Mouse (Mus musculus) neural tube, embryonic 12.5 days (tissue): Measurements from ENCODE around the gene Prdx5. TPM values are rescaled to one million over a fixed set of nuclear protein-coding genes. Genes with fewer than 3 reads are reported as not detected.
A peak's percentile ranks its signal among the peaks of the same experiment; 100 is the strongest.

Source experiments
- ATAC-seq: fragments of 200-750 bp; cut with Nextera tagmentation; 2 replicates; pipeline ENCODE4 v1.8.0; 2017; ENCODE audit warnings: low read depth, mild to moderate bottlenecking, moderate TSS enrichment, moderate library complexity; ENCODE audit not compliant: low FRiP score
- H3K27ac ChIP-seq: fragments of 300-500 bp; sonication (generic); 2 replicates; pipeline ENCODE4 v1.5.1; 2016
- H3K27me3 ChIP-seq: fragments of 300-500 bp; sonication (generic); replicated peaks from 2 replicates; pipeline ENCODE4 v1.6.1; 2016; ENCODE audit warnings: mild to moderate bottlenecking
- H3K36me3 ChIP-seq: fragments of 300-500 bp; sonication (generic); 2 replicates; pipeline ENCODE4 v1.6.1; 2016; ENCODE audit warnings: mild to moderate bottlenecking
- H3K4me1 ChIP-seq: fragments of 300-500 bp; sonication (generic); 2 replicates; pipeline ENCODE4 v1.6.1; 2016
- H3K4me2 ChIP-seq: fragments of 300-500 bp; sonication (generic); replicated peaks from 2 replicates; pipeline ENCODE4 v1.6.1; 2016; ENCODE audit warnings: mild to moderate bottlenecking
- H3K4me3 ChIP-seq: fragments of 300-500 bp; sonication (generic); 2 replicates; pipeline ENCODE4 v1.5.1; 2016
- H3K9ac ChIP-seq: fragments of 300-500 bp; sonication (generic); 2 replicates; pipeline ENCODE4 v1.6.1; 2016; ENCODE audit warnings: mild to moderate bottlenecking
- H3K9me3 ChIP-seq: fragments of 300-500 bp; sonication (generic); 2 replicates; pipeline ENCODE4 v1.6.1; 2016; ENCODE audit warnings: mild to moderate bottlenecking
- WGBS: fragments of 180-500 bp; shearing (Covaris S2); methylation state at CpG from one replicate; pipeline ENCODE4 v1.1.7; 2016; 5-methylcytosine and 5-hydroxymethylcytosine counted together
- polyA plus RNA-seq: library from polyadenylated mRNA; unstranded; fragments of >200 nt; fragmentation: Nextera tagmentation; extraction: Ambion mirVana; gene quantifications from 2 replicates; pipeline ENCODE4 v1.2.1, GENCODE M21; 2016

Gene Prdx5
- polyA plus RNA-seq, 1 experiment from 2014 or later = 198 TPM

DNA sequence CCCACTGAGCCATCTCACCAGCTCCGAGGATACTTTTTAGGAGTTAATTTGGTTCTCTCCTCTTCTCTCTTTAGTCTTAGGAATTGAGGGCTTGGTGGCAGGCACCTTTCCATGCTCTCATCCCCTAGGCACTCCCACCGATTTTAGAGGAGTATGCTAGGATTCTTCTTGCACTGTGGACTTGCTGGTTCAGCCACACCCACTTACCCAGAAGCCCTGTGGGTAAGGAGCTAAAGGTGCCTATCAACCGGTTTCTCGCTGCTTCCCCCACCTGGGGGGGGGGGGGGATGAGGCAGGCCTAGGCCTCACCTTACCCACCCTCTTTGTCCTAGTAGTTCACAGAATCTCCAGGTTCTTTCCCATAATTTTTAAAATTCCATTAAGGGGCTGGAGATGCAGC lies 37.8 kb upstream of the Prdx5 start:
- ATAC-seq = no peak
- Histone ChIP-seq H3K9me3 (no peaks in the 10 kb centered on the region), H3K27ac (no peak overlapping the region), H3K36me3 (peaks cover 3% of the 10 kb centered on the region; the same call in 1 of the 2 replicates), H3K4me1 (peaks cover 24% of the 10 kb centered on the region), H3K9ac (0 out of 2 replicates have a peak overlapping the region, but pooled peaks have one; percentile 21), H3K27me3 (no peaks in the 10 kb centered on the region), H3K4me3 (no peak overlapping the region), H3K4me2 (no peak overlapping the region)
- WGBS = 54% methylated on average over 4 of the region's 4 CpGs

DNA sequence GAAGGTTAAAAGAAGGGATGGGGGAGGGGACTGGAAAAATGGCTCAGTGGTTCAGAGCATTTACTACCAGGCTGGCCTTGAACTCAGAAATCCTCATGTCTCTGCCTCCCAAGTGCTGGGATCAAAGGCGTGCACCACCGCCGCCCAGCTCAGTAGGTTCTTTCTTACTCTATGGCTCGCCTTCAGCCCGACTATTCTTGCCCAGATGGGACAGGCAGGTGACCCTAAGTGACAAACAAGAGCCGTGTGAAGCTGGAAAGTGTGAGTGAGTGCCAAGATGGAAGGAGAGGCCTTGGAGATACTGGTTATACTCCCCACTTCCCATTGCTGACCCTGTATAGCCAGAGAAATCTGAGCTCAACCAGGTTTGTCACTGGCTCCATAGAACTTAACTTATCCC lies 33.8 kb upstream of the Prdx5 start:
- no peak overlapping the region for H3K4me3 ChIP-seq
- H3K27ac ChIP-seq = no peak overlapping the region
- no peak for ATAC-seq
- WGBS = 91% methylated on average over 6 of the region's 6 CpGs
- H3K9ac ChIP-seq = no peak overlapping the region
- H3K4me2 ChIP-seq = no peak overlapping the region
- H3K36me3 ChIP-seq = peaks cover 3% of the 10 kb centered on the region; the same call in 1 of the 2 replicates
- no peaks in the 10 kb centered on the region for H3K9me3 ChIP-seq
- H3K4me1 ChIP-seq = peaks cover 30% of the 10 kb centered on the region
- no peaks in the 10 kb centered on the region for H3K27me3 ChIP-seq

DNA sequence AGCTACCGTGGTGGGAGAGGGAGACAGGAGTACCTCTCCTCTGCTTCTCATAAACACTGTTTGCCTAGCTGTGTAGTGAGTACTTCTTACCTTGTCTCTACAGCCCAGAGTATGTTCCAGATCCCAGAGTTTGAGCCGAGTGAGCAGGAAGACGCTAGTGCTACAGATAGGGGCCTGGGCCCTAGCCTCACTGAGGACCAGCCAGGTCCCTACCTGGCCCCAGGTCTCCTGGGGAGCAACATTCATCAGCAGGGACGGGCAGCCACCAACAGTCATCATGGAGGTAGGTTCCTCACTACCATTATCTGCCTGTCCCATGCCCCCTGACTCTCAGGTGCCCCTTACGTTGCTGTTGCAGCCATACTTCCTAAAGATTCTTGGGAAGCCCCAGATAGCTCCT lies 32.9 kb upstream of the Prdx5 start:
- H3K9me3 ChIP-seq = no peaks in the 10 kb centered on the region
- WGBS = 33% methylated on average over 5 of the region's 5 CpGs
- no peak for ATAC-seq

DNA sequence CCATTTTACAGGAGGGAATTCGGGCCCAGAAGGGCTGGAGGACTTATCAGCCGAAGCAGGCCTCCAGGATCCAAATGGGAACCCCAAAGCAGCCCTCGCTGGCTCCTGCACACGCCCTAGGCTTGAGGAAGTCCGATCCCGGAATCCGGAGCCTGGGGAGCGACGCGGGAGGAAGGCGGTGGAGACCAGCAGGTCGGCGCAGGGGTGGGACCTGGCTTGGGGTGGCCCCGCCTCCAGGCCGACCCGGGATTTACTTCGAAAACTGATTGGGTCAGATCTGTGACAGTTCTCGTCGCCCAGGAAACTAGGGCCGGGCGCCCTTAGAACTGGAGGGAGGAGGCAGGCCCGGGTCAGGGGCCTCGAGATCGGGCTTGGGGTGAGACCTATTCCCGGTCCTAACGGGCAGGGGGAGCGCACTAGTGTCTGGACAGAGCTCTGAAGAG lies 32.4 kb upstream of the Prdx5 start, which contains the start of gene Gpr137:
Gene Gpr137, minus strand, starts transcription at position 232 of the 443 bp plus-strand sequence.
- peaks cover 8% of the 10 kb centered on the region for H3K36me3 ChIP-seq
- WGBS = under 1% methylated on average over 27 of the region's 27 CpGs

More for the DNA sequence above, 32.9 kb upstream of the Prdx5 start:
- peaks cover 8% of the 10 kb centered on the region for H3K36me3 ChIP-seq
- peak overlapping the region; percentile 89 for H3K9ac ChIP-seq
- 0 out of 2 replicates have a peak, but pooled peaks cover 2% of the 10 kb centered on the region for H3K27me3 ChIP-seq
- peak overlapping the region; percentile 87 for H3K4me2 ChIP-seq
- H3K27ac ChIP-seq = peak overlapping the region; percentile 88; the same call in 1 of the 2 replicates
- peak overlapping the region; percentile 82 for H3K4me3 ChIP-seq
- H3K4me1 ChIP-seq = peaks cover 32% of the 10 kb centered on the region

DNA sequence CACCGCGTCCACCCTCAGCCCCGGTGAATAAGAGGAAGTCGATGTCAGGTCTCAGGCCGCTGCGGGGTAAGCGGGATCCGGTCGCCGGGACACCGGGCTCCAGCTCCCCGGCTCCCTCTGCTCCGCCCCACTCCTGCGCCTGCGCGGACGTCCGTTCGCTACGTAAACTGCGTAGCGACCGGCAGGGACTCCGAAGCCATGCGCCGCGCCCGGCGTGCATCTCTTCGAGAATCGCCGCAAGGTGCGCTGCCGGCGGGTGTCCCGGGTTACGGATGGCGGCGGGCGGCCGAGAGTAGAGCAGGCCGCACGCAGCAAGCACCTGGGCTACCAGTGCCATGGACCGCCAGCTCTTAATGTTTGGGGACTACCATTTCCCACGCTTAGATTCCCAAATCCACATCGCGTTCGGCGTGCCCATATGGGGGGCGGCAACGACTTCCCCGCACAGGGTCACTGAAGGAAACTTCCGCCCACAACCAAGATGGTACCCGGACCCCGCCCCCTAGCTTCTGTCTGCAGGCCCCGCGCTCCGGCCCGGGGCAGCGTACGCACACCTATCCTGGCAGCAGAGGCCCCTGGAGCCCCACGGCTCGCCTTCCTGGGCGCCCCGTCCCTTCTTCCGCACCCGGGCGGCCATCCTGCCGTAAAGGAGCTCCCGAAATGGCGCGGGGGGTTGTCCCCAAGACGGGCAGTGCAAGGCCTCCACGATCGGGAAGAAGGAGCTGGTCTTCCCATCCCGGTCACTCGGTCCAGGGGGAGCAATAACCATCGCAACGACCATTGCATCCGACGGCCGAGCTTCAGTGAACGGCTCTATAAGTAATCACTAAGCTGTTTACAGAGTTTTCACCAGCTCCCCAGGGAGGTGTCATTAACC lies 31.7 kb upstream of the Prdx5 start, which contains the start of gene Bad:
Gene Bad, plus strand, starts transcription at position 490 of the 877 bp plus-strand sequence.
- H3K36me3 ChIP-seq = peaks cover 8% of the 10 kb centered on the region
- H3K4me3 ChIP-seq = peak within 1 kb of the TSS; percentile 82
- H3K4me1 ChIP-seq = peaks cover 32% of the 10 kb centered on the region
- H3K27ac ChIP-seq = peak within 1 kb of the TSS; percentile 88
- H3K27me3 ChIP-seq = 0 out of 2 replicates have a peak, but pooled peaks cover 3% of the 10 kb centered on the region
- WGBS = under 1% methylated on average over 83 of the region's 83 CpGs
- peak within 1 kb of the TSS; percentile 87 for H3K4me2 ChIP-seq
- peak within 1 kb of the TSS; percentile 89 for H3K9ac ChIP-seq
- H3K9me3 ChIP-seq = no peaks in the 10 kb centered on the region
- peak; percentile 83 for ATAC-seq

More for the DNA sequence above, 32.4 kb upstream of the Prdx5 start, which contains the start of gene Gpr137:
- Histone ChIP-seq H3K27ac (peak within 1 kb of the TSS; percentile 88), H3K4me2 (peak within 1 kb of the TSS; percentile 87), H3K9me3 (no peaks in the 10 kb centered on the region), H3K9ac (peak within 1 kb of the TSS; percentile 89), H3K4me3 (peak within 1 kb of the TSS; percentile 82), H3K27me3 (0 out of 2 replicates have a peak, but pooled peaks cover 3% of the 10 kb centered on the region), H3K4me1 (peaks cover 32% of the 10 kb centered on the region)
- peak; percentile 83 for ATAC-seq

DNA sequence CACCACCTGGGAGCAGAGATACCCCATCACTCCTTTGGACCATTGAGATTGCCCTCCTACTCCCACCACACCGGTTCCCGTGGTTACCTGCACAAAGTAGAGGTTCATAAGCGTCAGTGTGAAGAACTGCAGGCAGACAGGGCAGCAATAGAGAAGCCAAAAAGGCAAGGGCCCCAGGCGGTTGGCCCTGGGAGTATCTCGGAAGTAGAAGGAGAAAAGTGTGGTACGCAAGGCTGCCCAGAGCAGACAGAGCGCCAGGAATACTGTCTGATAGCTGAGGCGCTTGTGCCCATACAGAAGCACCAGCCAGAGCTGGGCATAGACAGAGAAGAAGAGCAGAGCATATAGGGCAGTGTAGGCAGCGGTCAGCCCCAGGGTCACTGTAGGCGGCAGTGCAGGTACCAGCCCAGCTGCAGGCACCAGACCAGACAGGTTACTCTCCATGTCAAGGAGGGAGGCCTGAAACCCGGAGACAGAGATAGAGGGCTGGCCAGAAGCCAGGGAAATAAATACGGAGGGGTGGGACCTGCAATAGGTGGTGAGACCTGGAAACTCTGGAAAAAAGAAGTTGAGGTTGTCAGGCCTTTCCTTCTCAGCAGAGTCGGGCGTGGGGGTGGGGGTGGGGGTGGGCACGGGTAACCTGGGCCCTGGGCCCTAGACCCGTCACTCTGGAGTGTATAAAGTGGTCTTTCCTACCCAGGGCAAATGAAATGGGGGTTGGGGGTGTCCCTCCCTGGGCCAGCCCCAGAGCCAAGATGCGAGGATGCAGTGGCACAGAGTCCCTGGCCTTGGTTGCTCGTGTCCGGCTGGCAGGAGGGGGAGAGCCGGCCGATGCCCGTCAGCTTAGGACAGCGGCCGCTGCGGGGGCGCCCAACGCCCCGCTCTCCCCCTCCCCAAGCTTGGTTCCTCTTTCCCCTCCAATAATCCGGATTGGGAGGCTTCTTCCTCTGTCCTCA lies 30.8 kb upstream of the Prdx5 start:
- WGBS = 23% methylated on average over 29 of the region's 29 CpGs
- Histone ChIP-seq H3K9ac (peak overlapping the region; percentile 89), H3K4me3 (peak overlapping the region; percentile 82), H3K36me3 (peaks cover 8% of the 10 kb centered on the region), H3K4me2 (peak overlapping the region; percentile 87), H3K27me3 (peaks cover 11% of the 10 kb centered on the region), H3K4me1 (peaks cover 32% of the 10 kb centered on the region), H3K9me3 (no peaks in the 10 kb centered on the region), H3K27ac (no peak overlapping the region)
- ATAC-seq = peak; percentile 38; the same call in 1 of the 2 replicates

DNA sequence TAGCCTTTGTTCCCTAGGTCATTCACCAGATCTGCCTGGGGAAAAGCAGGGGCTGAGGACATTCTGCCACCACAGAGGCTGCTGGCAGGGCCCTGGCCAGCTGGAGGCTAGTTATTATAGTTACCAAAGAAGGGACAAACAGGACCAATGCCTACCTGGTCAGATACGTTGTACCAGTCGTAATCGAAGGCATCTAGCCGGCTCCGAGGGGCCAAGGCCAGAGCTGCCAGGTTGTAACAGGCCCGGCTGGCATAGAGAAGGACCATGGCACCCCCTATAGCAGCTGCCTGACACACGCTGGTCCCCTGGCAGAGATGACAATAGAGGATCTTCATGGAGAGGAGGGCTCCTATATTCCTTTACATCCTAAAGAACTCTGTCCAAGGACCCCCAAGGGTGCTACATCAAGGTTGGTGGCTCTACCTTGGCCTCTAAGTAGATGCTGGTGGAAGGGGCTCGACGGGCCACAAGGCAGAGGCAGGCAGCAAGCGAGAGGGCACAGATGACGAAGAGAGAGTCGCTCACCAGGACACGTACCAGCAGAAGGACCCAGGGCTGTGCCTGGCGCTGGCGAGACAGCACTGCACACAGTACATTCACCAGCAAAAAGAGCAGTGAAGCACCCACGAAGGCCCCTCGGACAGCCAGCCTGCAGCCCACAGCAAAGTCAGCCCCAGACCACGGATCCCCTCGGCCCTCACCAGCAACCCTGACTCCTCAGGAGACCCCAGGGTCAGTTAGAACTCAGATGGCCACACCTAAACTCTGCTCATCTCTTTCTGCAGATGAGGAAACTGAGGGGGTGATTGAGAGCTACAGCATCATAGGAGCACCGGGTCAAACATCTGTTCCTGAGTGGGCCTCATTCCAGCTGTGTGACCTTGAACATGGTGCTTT lies 29.4 kb upstream of the Prdx5 start:
- peak overlapping the region; percentile 87 for H3K4me2 ChIP-seq
- H3K4me3 ChIP-seq = no peak overlapping the region
- WGBS = 91% methylated on average over 20 of the region's 20 CpGs
- H3K36me3 ChIP-seq = peaks cover 8% of the 10 kb centered on the region
- peaks cover 23% of the 10 kb centered on the region for H3K27me3 ChIP-seq
- no peak overlapping the region for H3K27ac ChIP-seq
- no peak for ATAC-seq
- H3K4me1 ChIP-seq = peaks cover 32% of the 10 kb centered on the region
- H3K9me3 ChIP-seq = no peaks in the 10 kb centered on the region
- peak overlapping the region; percentile 26; the same call in 1 of the 2 replicates for H3K9ac ChIP-seq

DNA sequence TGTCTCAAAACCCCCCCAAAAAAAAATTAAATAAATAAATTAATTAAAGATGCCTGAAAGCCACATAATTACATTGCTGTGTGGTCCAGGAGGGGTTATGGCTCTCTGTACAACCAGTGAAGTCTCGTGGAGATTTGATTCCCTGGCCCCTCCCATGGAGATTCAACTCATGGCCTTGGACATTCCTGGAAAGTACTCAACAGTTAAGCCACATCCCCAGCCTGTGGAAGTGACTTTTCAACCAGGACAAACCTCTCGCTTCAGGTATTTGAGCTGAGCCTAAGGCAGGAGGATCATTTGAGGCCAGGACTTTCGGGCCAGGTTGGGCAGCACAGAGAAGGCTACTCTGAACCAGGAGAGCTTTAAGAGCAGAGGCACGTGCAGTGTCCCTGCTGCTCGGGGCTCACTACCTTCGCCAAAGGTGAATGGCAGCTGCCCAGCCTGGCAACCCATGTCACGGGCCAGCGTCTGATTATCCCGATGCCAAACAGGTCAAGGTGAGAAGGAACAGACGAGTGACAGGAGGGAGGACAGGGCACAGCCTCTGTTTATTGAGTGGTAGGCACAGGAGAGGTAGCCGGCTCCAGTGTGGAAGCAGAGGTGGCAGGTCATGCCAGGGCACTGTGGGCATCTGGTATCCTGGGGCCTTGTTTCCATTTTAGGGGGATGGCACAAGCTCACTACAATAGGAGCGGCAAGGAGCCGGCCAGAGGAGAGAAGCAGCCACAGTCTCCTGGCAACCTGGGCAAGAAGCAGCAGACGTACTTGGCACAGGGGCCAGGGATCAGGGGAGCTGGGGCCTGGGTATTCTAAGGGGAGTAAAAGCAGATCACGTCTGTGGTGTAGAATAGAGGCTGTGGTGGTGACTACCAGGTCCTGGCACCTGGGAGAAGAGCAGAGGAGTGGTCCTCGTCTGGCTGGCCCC lies 27.9 kb upstream of the Prdx5 start:
- Histone ChIP-seq H3K36me3 (peaks cover 8% of the 10 kb centered on the region), H3K27ac (no peak overlapping the region), H3K9me3 (no peaks in the 10 kb centered on the region), H3K27me3 (peaks cover 38% of the 10 kb centered on the region), H3K4me3 (no peak overlapping the region), H3K4me1 (peaks cover 41% of the 10 kb centered on the region), H3K4me2 (0 out of 2 replicates have a peak overlapping the region, but pooled peaks have one; percentile 87), H3K9ac (no peak overlapping the region)
- ATAC-seq = no peak
- 80% methylated on average over 16 of the region's 16 CpGs for WGBS

DNA sequence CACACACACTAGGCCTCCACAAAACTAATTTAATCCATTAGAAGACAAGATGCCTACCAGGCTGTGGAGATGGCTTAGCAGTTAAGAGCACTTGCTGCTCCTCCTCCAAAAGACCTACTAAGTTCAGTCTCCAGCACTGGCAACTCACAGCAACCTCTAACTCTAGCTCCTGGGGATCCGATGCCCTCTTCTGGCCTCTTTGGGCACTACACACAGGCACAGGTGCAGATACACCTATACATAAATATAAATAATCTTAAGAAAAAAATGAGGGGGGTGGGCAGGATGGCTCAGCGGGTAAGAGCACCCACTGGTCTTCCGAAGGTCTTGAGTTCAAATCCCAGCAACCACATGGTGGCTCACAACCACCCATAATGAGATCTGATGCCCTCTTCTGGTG lies 26.4 kb upstream of the Prdx5 start:
- Histone ChIP-seq H3K4me2 (no peak overlapping the region), H3K36me3 (peaks cover 8% of the 10 kb centered on the region), H3K27ac (no peak overlapping the region), H3K27me3 (peaks cover 53% of the 10 kb centered on the region), H3K4me3 (no peak overlapping the region), H3K4me1 (peaks cover 37% of the 10 kb centered on the region), H3K9me3 (no peaks in the 10 kb centered on the region), H3K9ac (no peak overlapping the region)
- WGBS = 18% methylated on average over 3 of the region's 3 CpGs
- ATAC-seq = no peak
